Mouse (Mus musculus) MEL (cell line): ENCODE measurements around the gene Entpd3. TPM values are rescaled to one million over a fixed set of nuclear protein-coding genes. Genes with fewer than 3 reads are reported as not detected.

ENCODE experiments used
- DNase-seq: peaks from one replicate; pipeline ENCODE4 v3.0.0; 2011; ENCODE audit warnings: low read depth, low spot score
- H3K27ac ChIP-seq: 2 replicates; pipeline ENCODE4 v1.5.1; 2012; ENCODE audit warnings: low read depth, mild to moderate bottlenecking, control low read depth, low read length, moderate library complexity; ENCODE audit not compliant: control insufficient read depth
- H3K27me3 ChIP-seq, 2 experiments: fragments of 150-350 bp in 1 of 2; sonication (generic) in 1 of 2; 2 replicates each; pipeline ENCODE4 v1.6.1; 2012; ENCODE audit warnings: low read length in 2 of 2, mild to moderate bottlenecking in 2 of 2, improper control_type of control experiment in 1 of 2, moderate library complexity in 1 of 2; ENCODE audit not compliant: insufficient read depth in 2 of 2, control insufficient read depth in 1 of 2
- H3K36me3 ChIP-seq, 2 experiments: 2 replicates each; pipeline ENCODE4 v1.6.1; 2012 to 2014; ENCODE audit warnings: low read length in 2 of 2, improper control_type of control experiment in 1 of 2, inconsistent platforms in 1 of 2, mild to moderate bottlenecking in 1 of 2; ENCODE audit not compliant: insufficient read depth in 2 of 2, control insufficient read depth in 1 of 2
- H3K4me1 ChIP-seq, 2 experiments: fragments of 150-350 bp in 1 of 2; sonication (generic) in 1 of 2; 2 replicates each; pipeline ENCODE4 v1.6.1; 2012; ENCODE audit warnings: low read length in 2 of 2, improper control_type of control experiment in 1 of 2, mild to moderate bottlenecking in 1 of 2; ENCODE audit not compliant: insufficient read depth in 2 of 2, control insufficient read depth in 1 of 2
- H3K4me3 ChIP-seq, 2 experiments: fragments of 150-350 bp in 1 of 2; sonication (generic) in 1 of 2; 2 replicates each; pipeline ENCODE4 v1.5.1; 2012; ENCODE audit warnings: low read depth in 2 of 2, low read length in 2 of 2, mild to moderate bottlenecking in 2 of 2, moderate library complexity in 2 of 2, control low read depth in 1 of 2, improper control_type of control experiment in 1 of 2; ENCODE audit not compliant: control insufficient read depth in 1 of 2, insufficient read depth in 1 of 2
- H3K79me2 ChIP-seq: 2 replicates; pipeline ENCODE4 v1.6.1; 2012; ENCODE audit warnings: mild to moderate bottlenecking, low read length, moderate library complexity; ENCODE audit not compliant: control insufficient read depth, poor library complexity, insufficient read depth
- H3K9ac ChIP-seq: 2 replicates; pipeline ENCODE4 v1.6.1; 2012; ENCODE audit warnings: low read depth, mild to moderate bottlenecking, control low read depth, low read length, moderate library complexity; ENCODE audit not compliant: control insufficient read depth, poor library complexity, severe bottlenecking
- H3K9me3 ChIP-seq: fragments of 150-350 bp; sonication (generic); replicated peaks from 2 replicates; pipeline ENCODE4 v1.6.1; 2012; ENCODE audit warnings: mild to moderate bottlenecking, low read length, improper control_type of control experiment, moderate library complexity; ENCODE audit not compliant: insufficient read depth
- CHD2 ChIP-seq: IDR thresholded peaks from 2 replicates; pipeline ENCODE4 v1.6.1; 2011; ENCODE audit warnings: low read length, improper control_type of control experiment
- CTCF ChIP-seq, 3 experiments: IDR thresholded peaks in 2 of 3; conservative IDR thresholded peaks in 1 of 3; 2 replicates each; pipeline ENCODE4 v1.5.1; 2011 to 2012; ENCODE audit warnings: low read length in 3 of 3, low read depth in 2 of 3, mild to moderate bottlenecking in 2 of 3, improper control_type of control experiment in 1 of 3, inconsistent platforms in 1 of 3, mixed read lengths in 1 of 3, moderate library complexity in 1 of 3; ENCODE audit not compliant: control insufficient read depth in 1 of 3, insufficient read depth in 1 of 3, poor library complexity in 1 of 3, severe bottlenecking in 1 of 3
- E2F4 ChIP-seq: IDR thresholded peaks from 2 replicates; pipeline ENCODE4 v1.6.1; 2011; ENCODE audit warnings: low read depth, low read length, improper control_type of control experiment, borderline replicate concordance
- ELF1 ChIP-seq: IDR thresholded peaks from 2 replicates; pipeline ENCODE4 v1.6.1; 2014; ENCODE audit warnings: low read depth, mild to moderate bottlenecking, inconsistent platforms, low read length, improper control_type of control experiment, moderate library complexity
- JUND ChIP-seq: IDR thresholded peaks from 2 replicates; pipeline ENCODE4 v1.6.1; 2011; ENCODE audit warnings: low read depth, mild to moderate bottlenecking, improper control_type of control experiment, low read length
- MAX ChIP-seq: IDR thresholded peaks from 2 replicates; pipeline ENCODE4 v1.6.1; 2011; ENCODE audit warnings: low read length, improper control_type of control experiment
- MAZ ChIP-seq: IDR thresholded peaks from 2 replicates; pipeline ENCODE4 v1.6.1; 2012; ENCODE audit warnings: low read depth, mild to moderate bottlenecking, inconsistent platforms, low read length, improper control_type of control experiment
- MYB ChIP-seq: IDR thresholded peaks from 2 replicates; pipeline ENCODE4 v1.6.1; 2011; ENCODE audit warnings: mild to moderate bottlenecking, low read depth, low read length, improper control_type of control experiment
- POLR2A ChIP-seq, 2 experiments: IDR thresholded peaks; 2 replicates each; pipeline ENCODE4 v1.6.1; 2011 to 2012; ENCODE audit warnings: low read length in 2 of 2, mild to moderate bottlenecking in 2 of 2, control low read depth in 1 of 2, improper control_type of control experiment in 1 of 2, low read depth in 1 of 2, moderate library complexity in 1 of 2; ENCODE audit not compliant: control insufficient read depth in 1 of 2, insufficient read depth in 1 of 2, poor library complexity in 1 of 2
- POLR2AphosphoS2 ChIP-seq: IDR thresholded peaks from 2 replicates; pipeline ENCODE4 v1.6.1; 2011; ENCODE audit warnings: low read length, improper control_type of control experiment
- POLR2AphosphoS5 ChIP-seq: IDR thresholded peaks from 2 replicates; pipeline ENCODE4 v1.6.1; 2012; ENCODE audit warnings: low read depth, borderline replicate concordance, mild to moderate bottlenecking, inconsistent platforms, low read length, moderate library complexity, mixed read lengths
- SIN3A ChIP-seq: IDR thresholded peaks from 2 replicates; pipeline ENCODE4 v1.6.1; 2012; ENCODE audit warnings: low read length, improper control_type of control experiment, inconsistent platforms
- SMC3 ChIP-seq: IDR thresholded peaks from 2 replicates; pipeline ENCODE4 v1.6.1; 2011; ENCODE audit warnings: low read depth, low read length, improper control_type of control experiment
- TAL1 ChIP-seq: IDR thresholded peaks from 2 replicates; pipeline ENCODE4 v1.6.1; 2012; ENCODE audit warnings: mild to moderate bottlenecking, inconsistent platforms, low read length, moderate library complexity, mixed read lengths
- USF1 ChIP-seq: IDR thresholded peaks from 2 replicates; pipeline ENCODE4 v1.6.1; 2014; ENCODE audit warnings: low read depth, mild to moderate bottlenecking, inconsistent platforms, low read length, improper control_type of control experiment, moderate library complexity
- USF2 ChIP-seq, 2 experiments: IDR thresholded peaks; 2 replicates each; pipeline ENCODE4 v1.6.1; 2011 to 2012; ENCODE audit warnings: improper control_type of control experiment in 2 of 2, low read length in 2 of 2, borderline replicate concordance in 1 of 2, inconsistent platforms in 1 of 2, low read depth in 1 of 2, mild to moderate bottlenecking in 1 of 2; ENCODE audit not compliant: insufficient read depth in 1 of 2
- ZC3H11A ChIP-seq: IDR thresholded peaks from 2 replicates; pipeline ENCODE4 v1.6.1; 2012; ENCODE audit warnings: low read depth, mild to moderate bottlenecking, inconsistent platforms, low read length, improper control_type of control experiment
- ZKSCAN1 ChIP-seq: IDR thresholded peaks from 2 replicates; pipeline ENCODE4 v1.6.1; 2012; ENCODE audit warnings: low read depth, mild to moderate bottlenecking, inconsistent platforms, low read length, improper control_type of control experiment, moderate library complexity
- ZMIZ1 ChIP-seq: IDR thresholded peaks from 2 replicates; pipeline ENCODE4 v1.6.1; 2012; ENCODE audit warnings: low read depth, mild to moderate bottlenecking, inconsistent platforms, low read length, improper control_type of control experiment, moderate library complexity
- ZNF384 ChIP-seq: IDR thresholded peaks from 2 replicates; pipeline ENCODE4 v1.6.1; 2012; ENCODE audit warnings: low read depth, mild to moderate bottlenecking, inconsistent platforms, low read length, improper control_type of control experiment
- polyA plus RNA-seq, 2 experiments: library from polyadenylated mRNA; stranded (reverse) in 1 of 2; unstranded in 1 of 2; fragments of >175 nt in 1 of 2; fragments of >200 nt in 1 of 2; gene quantifications; 2 replicates each; pipeline versions ENCODE4 v1.2.1 to v1.2.4; 2012; ENCODE audit warnings: low replicate concordance in 2 of 2, low read depth in 1 of 2; ENCODE audit not compliant: insufficient read length in 2 of 2, insufficient read depth in 1 of 2, missing spikeins in 1 of 2
- total RNA-seq: library from RNA; depleted of rRNA; stranded (reverse); fragments of 300-350 nt; gene quantifications from 2 replicates; pipeline ENCODE4 v1.2.3, GENCODE M21; 2012

The Entpd3 gene
- total and polyA plus RNA-seq, 3 experiments, result 0.03 TPM; not detected in 2

DNA sequence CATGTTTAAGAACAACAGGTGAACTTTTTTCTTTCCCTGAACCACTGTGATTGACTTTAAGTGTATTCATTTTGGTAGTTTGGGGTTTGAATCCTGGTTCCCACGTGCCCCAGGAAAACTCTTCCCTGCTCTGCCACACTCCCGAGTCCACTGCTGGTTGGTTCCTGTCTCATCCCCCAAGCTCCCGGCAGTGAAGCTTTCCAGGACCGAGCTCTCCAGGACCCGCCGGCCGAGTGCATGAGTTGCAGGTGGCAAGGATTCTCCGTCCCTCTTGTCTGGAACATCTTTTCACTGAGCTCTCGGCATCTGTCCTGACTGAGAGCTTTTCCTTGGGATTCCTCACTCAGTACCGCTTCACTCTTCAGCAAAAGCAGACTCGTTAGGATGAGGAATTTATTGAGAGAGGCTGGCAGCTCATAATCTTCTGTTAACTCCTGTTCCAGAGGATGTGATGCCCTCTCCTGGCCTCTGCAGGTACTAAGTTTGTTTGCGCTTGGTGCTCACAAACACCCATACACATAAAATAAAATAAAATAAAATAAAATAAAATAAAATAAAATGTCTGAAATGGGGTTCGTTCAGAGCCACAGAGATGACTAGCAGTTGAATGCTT is 30.2 kb downstream of the Entpd3 start:
- Histone ChIP-seq H3K36me3 (peaks cover 5 to 18% of the 10 kb centered on the region in 2 experiments), H3K79me2 (peaks cover 23% of the 10 kb centered on the region), H3K9ac (no peak overlapping the region), H3K4me1 (peaks cover 3 to 19% of the 10 kb centered on the region in 2 experiments; a peak in 3 of 4 replicates), H3K4me3 (no peak overlapping the region), H3K9me3 (no peaks in the 10 kb centered on the region), H3K27ac (no peak overlapping the region), H3K27me3 (no peaks in the 10 kb centered on the region)
- no peak for TF ChIP-seq POLR2AphosphoS2
- TF ChIP-seq MAZ, result no peak
- TF ChIP-seq USF1, result no peak
- no peak for TF ChIP-seq TAL1
- TF ChIP-seq CTCF (IDR thresholded peaks at IDR 0.05 in 2 of 3, conservative IDR thresholded peaks at IDR 0.05 in 1 of 3; ENCODE audit: control insufficient read depth in 1 of 3, insufficient read depth in 1 of 3, low read depth in 2 of 3, low read length in 3 of 3, poor library complexity in 1 of 3, severe bottlenecking in 1 of 3), result peak in 1 of 3 experiments; percentile 34; a peak in 2 of 6 replicates
- TF ChIP-seq ZKSCAN1, result no peak
- 0 out of 2 replicates have a peak, but pooled peaks have one; percentile 2 for TF ChIP-seq ZC3H11A
- peak; percentile 31 for TF ChIP-seq SMC3
- TF ChIP-seq JUND, result no peak
- TF ChIP-seq ZNF384, result no peak
- TF ChIP-seq POLR2AphosphoS5, result no peak
- TF ChIP-seq USF2 (IDR thresholded peaks at IDR 0.05; ENCODE audit: borderline replicate concordance in 1 of 2, insufficient read depth in 1 of 2, low read depth in 1 of 2, low read length in 2 of 2), result no peak
- no peak for TF ChIP-seq E2F4
- TF ChIP-seq MAX, result no peak
- DNase-seq, result peak; percentile 34

DNA sequence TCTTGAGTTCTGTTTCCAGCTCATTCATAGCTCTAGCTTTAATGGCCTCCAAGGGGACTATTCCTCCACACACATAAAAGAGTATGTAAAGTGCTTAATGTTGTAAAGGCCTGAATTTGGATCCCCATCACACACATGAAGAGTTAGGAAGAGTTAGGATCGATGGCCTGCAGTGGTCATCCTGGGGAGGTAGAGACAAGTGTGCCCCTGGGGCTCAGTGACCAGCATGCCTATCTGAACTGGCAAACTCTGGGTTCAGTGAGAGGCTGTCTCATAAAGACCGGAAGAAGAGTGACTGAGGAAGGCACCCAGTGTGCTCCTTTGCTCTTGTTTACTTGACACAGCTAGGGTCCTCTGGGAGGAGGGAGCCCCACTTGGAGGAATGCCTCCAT is 30.7 kb downstream of the Entpd3 start:
- DNase-seq, result peak; percentile 37
- H3K9me3 ChIP-seq, result no peaks in the 10 kb centered on the region
- peaks cover 5 to 20% of the 10 kb centered on the region in 2 experiments for H3K36me3 ChIP-seq
- no peaks in the 10 kb centered on the region for H3K27me3 ChIP-seq
- H3K4me1 ChIP-seq, result peaks cover 3 to 22% of the 10 kb centered on the region in 2 experiments; a peak in 3 of 4 replicates
- TF ChIP-seq POLR2A (IDR thresholded peaks at IDR 0.05; ENCODE audit: control insufficient read depth in 1 of 2, insufficient read depth in 1 of 2, low read depth in 1 of 2, low read length in 2 of 2, poor library complexity in 1 of 2), result no peak
- TF ChIP-seq MYB, result no peak
- TF ChIP-seq POLR2AphosphoS2, result no peak
- TF ChIP-seq ELF1, result no peak
- no peak for TF ChIP-seq SIN3A
- no peak for TF ChIP-seq POLR2AphosphoS5
- no peak for TF ChIP-seq CHD2
- no peak for TF ChIP-seq ZMIZ1
- H3K79me2 ChIP-seq, result peaks cover 23% of the 10 kb centered on the region
- H3K4me3 ChIP-seq, result no peak overlapping the region
- H3K9ac ChIP-seq, result no peak overlapping the region
- H3K27ac ChIP-seq, result no peak overlapping the region
